Mouse (Mus musculus) liver, embryonic 14.5 days (tissue): ENCODE measurements at regions not wholly inside any gene's neighbourhood (a gene's known extent, or its start where the extent isn't known, plus 50 kb on each side); places are given as distances from the start of the nearest gene placed in this dataset.

Source experiments
- ATAC-seq: fragments of 200-750 bp; cut with Nextera tagmentation; 2 replicates; pipeline ENCODE4 v1.8.0; 2017; ENCODE audit warnings: moderate number of reproducible peaks, mild to moderate bottlenecking, moderate library complexity; ENCODE audit not compliant: insufficient read depth
- DNase-seq, 3 experiments: peaks; one replicate each; pipeline ENCODE4 v3.0.0-alpha.2; 2012 to 2013; ENCODE audit warnings: low read depth in 3 of 3, low spot score in 3 of 3
- H3K27ac ChIP-seq: fragments of 300-500 bp; sonication (generic); 2 replicates; pipeline ENCODE4 v1.5.1; 2014; ENCODE audit warnings: moderate library complexity, mild to moderate bottlenecking, control low read depth, inconsistent platforms
- H3K27me3 ChIP-seq: fragments of 300-500 bp; sonication (generic); 2 replicates; pipeline ENCODE4 v1.6.1; 2014; ENCODE audit warnings: mild to moderate bottlenecking, low read length, moderate library complexity; ENCODE audit not compliant: control insufficient read depth, insufficient read depth
- H3K36me3 ChIP-seq: fragments of 300-500 bp; sonication (generic); replicated peaks from 2 replicates; pipeline ENCODE4 v1.6.1; 2014; ENCODE audit warnings: low read depth; ENCODE audit not compliant: control insufficient read depth, insufficient read depth
- H3K4me1 ChIP-seq, 2 experiments: fragments of 200-500 bp in 1 of 2; fragments of 300-500 bp in 1 of 2; sonication (generic) in 1 of 2; replicated peaks; 2 replicates each; pipeline ENCODE4 v1.6.1; 2012 to 2014; ENCODE audit warnings: antibody characterized with exemption in 1 of 2, inconsistent platforms in 1 of 2, low read length in 1 of 2; ENCODE audit not compliant: control insufficient read depth in 2 of 2, insufficient read depth in 2 of 2
- H3K4me2 ChIP-seq: fragments of 300-500 bp; sonication (generic); 2 replicates; pipeline ENCODE4 v1.6.1; 2014; ENCODE audit warnings: low read depth, mild to moderate bottlenecking, control low read depth, moderate library complexity
- H3K4me3 ChIP-seq, 2 experiments: fragments of 200-500 bp in 1 of 2; fragments of 300-500 bp in 1 of 2; sonication (generic) in 1 of 2; 2 replicates each; pipeline ENCODE4 v1.5.1; 2012 to 2014; ENCODE audit warnings: low read depth in 2 of 2, low read length in 2 of 2, mild to moderate bottlenecking in 2 of 2, control low read depth in 1 of 2, inconsistent platforms in 1 of 2, moderate library complexity in 1 of 2; ENCODE audit not compliant: insufficient read depth in 1 of 2
- H3K9ac ChIP-seq: fragments of 300-500 bp; sonication (generic); replicated peaks from 2 replicates; pipeline ENCODE4 v1.6.1; 2014; ENCODE audit warnings: mild to moderate bottlenecking, control low read depth, moderate library complexity
- H3K9me3 ChIP-seq: fragments of 300-500 bp; sonication (generic); 2 replicates; pipeline ENCODE4 v1.6.1; 2016; ENCODE audit warnings: low read length, mixed read lengths; ENCODE audit not compliant: control insufficient read depth
- CTCF ChIP-seq: IDR thresholded peaks from 2 replicates; pipeline ENCODE4 v1.5.1; 2016; ENCODE audit warnings: antibody characterized with exemption, low read depth, control low read depth
- EP300 ChIP-seq: IDR thresholded peaks from 2 replicates; pipeline ENCODE4 v1.6.1; 2016; ENCODE audit warnings: antibody characterized with exemption, low read depth
- WGBS: fragments of 180-500 bp; shearing (Covaris S2); extraction: QIAGEN DNeasy Blood & Tissue Kit; methylation state at CpG from one replicate; pipeline ENCODE4 v1.1.7; 2014; ENCODE audit not compliant: insufficient replicate concordance; 5-methylcytosine and 5-hydroxymethylcytosine counted together

- H3K9ac ChIP-seq = no peak overlapping the region
- 44% methylated on average over 6 of the region's 6 CpGs for WGBS
- no peaks in the 10 kb centered on the region for H3K9me3 ChIP-seq
- H3K27me3 ChIP-seq = no peaks in the 10 kb centered on the region
- no peaks in the 10 kb centered on the region for H3K36me3 ChIP-seq
- TF ChIP-seq EP300 (no peak), CTCF (no peak)
- ATAC-seq (no peak), DNase-seq (no peak)
- H3K4me1 ChIP-seq = no peaks in the 10 kb centered on the region
- no peak overlapping the region for H3K27ac ChIP-seq
- no peak overlapping the region for H3K4me2 ChIP-seq
- H3K4me3 ChIP-seq = no peak overlapping the region
Measured at GRCm38 (mm10) chr10:9291456-9292146, 383.4 kb downstream of the Samd5 start.

GRCm38 (mm10) chr10:9272940-9273339, 387.1 kb upstream of the Sash1 start:
- no peaks in the 10 kb centered on the region for H3K27me3 ChIP-seq
- H3K9me3 ChIP-seq = no peaks in the 10 kb centered on the region
- DNase-seq (no peak), ATAC-seq (no peak)
- H3K36me3 ChIP-seq = no peaks in the 10 kb centered on the region
- WGBS = 70% methylated on average over 3 of the region's 3 CpGs
- TF ChIP-seq CTCF (no peak), EP300 (no peak)
- H3K4me2 ChIP-seq = no peak overlapping the region
- H3K4me3 ChIP-seq = no peak overlapping the region
- no peak overlapping the region for H3K27ac ChIP-seq
- H3K4me1 ChIP-seq = no peaks in the 10 kb centered on the region
- H3K9ac ChIP-seq = no peak overlapping the region

DNA sequence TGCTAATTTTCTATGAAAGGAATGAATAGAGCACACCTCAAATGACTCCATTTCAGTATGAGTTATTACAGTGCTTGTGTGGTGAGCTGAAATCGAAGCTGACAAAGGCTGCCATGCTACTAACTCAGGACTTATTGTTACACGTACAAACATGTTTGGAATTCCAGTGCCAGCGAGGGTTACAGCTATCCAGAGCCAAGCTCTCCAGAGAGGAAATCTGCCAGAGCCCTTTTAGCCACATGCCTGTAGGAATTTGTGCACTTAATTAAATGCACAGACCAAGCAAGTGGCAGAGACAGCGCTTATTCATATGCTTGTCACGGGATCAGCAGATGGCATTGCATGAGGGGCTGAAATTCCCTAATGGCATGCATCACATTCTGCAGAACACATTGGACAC, 386.4 kb upstream of the Sash1 start:
- Histone ChIP-seq H3K27me3 (no peaks in the 10 kb centered on the region), H3K4me3 (no peak overlapping the region), H3K27ac (no peak overlapping the region), H3K4me2 (no peak overlapping the region), H3K9ac (no peak overlapping the region), H3K36me3 (no peaks in the 10 kb centered on the region), H3K9me3 (no peaks in the 10 kb centered on the region), H3K4me1 (no peaks in the 10 kb centered on the region)
- 51% methylated on average over 5 of the region's 5 CpGs for WGBS
- ATAC-seq (no peak), DNase-seq (no peak)
- no peak for TF ChIP-seq EP300
- TF ChIP-seq CTCF = no peak

GRCm38 (mm10) chr10:9265528-9265927, 379.7 kb upstream of the Sash1 start:
- TF ChIP-seq CTCF (no peak), EP300 (no peak)
- no peaks in the 10 kb centered on the region for H3K9me3 ChIP-seq
- ATAC-seq = no peak
- H3K27ac ChIP-seq = no peak overlapping the region
- no peak overlapping the region for H3K9ac ChIP-seq
- no peaks in the 10 kb centered on the region for H3K36me3 ChIP-seq
- H3K27me3 ChIP-seq = no peaks in the 10 kb centered on the region
- WGBS = 76% methylated on average over 2 of the region's 2 CpGs
- H3K4me1 ChIP-seq = no peaks in the 10 kb centered on the region
- no peak for DNase-seq
- H3K4me2 ChIP-seq = no peak overlapping the region
- no peak overlapping the region for H3K4me3 ChIP-seq

- ATAC-seq = no peak
- no peak for DNase-seq
- Histone ChIP-seq H3K27ac (no peak overlapping the region), H3K4me1 (no peaks in the 10 kb centered on the region), H3K36me3 (no peaks in the 10 kb centered on the region), H3K27me3 (no peaks in the 10 kb centered on the region), H3K4me2 (no peak overlapping the region), H3K9ac (no peak overlapping the region), H3K4me3 (no peak overlapping the region), H3K9me3 (no peaks in the 10 kb centered on the region)
- 58% methylated on average over 12 of the region's 12 CpGs for WGBS
- no peak for TF ChIP-seq CTCF
- no peak for TF ChIP-seq EP300
Measured at GRCm38 (mm10) chr10:9264309-9265000, 378.6 kb upstream of the Sash1 start.
